Mouse (Mus musculus) forebrain, embryonic 12.5 days (tissue): ENCODE data around the gene Rbms3. TPM values are rescaled to one million over a fixed set of nuclear protein-coding genes. Genes with fewer than 3 reads are reported as not detected.

Experiments
- ATAC-seq: fragments of 200-750 bp; cut with Nextera tagmentation; 2 replicates; pipeline ENCODE4 v1.8.0; 2017; ENCODE audit warnings: moderate TSS enrichment; ENCODE audit not compliant: low FRiP score
- H3K27ac ChIP-seq: fragments of 300-500 bp; sonication (generic); 2 replicates; pipeline ENCODE4 v1.5.1; 2016; ENCODE audit warnings: mild to moderate bottlenecking
- H3K27me3 ChIP-seq: fragments of 300-500 bp; sonication (generic); 2 replicates; pipeline ENCODE4 v1.6.1; 2016; ENCODE audit warnings: mild to moderate bottlenecking
- H3K36me3 ChIP-seq: fragments of 300-500 bp; sonication (generic); replicated peaks from 2 replicates; pipeline ENCODE4 v1.6.1; 2016; ENCODE audit warnings: mild to moderate bottlenecking
- H3K4me1 ChIP-seq: fragments of 300-500 bp; sonication (generic); 2 replicates; pipeline ENCODE4 v1.6.1; 2016
- H3K4me2 ChIP-seq: fragments of 300-500 bp; sonication (generic); 2 replicates; pipeline ENCODE4 v1.6.1; 2016; ENCODE audit warnings: mild to moderate bottlenecking, moderate library complexity
- H3K4me3 ChIP-seq: fragments of 300-500 bp; sonication (generic); replicated peaks from 2 replicates; pipeline ENCODE4 v1.5.1; 2016; ENCODE audit warnings: mild to moderate bottlenecking
- H3K9ac ChIP-seq: fragments of 300-500 bp; sonication (generic); 2 replicates; pipeline ENCODE4 v1.6.1; 2016; ENCODE audit warnings: mild to moderate bottlenecking
- H3K9me3 ChIP-seq: fragments of 300-500 bp; sonication (generic); 2 replicates; pipeline ENCODE4 v1.6.1; 2016
- WGBS: fragments of 180-500 bp; shearing (Covaris S2); methylation state at CpG from one replicate; pipeline ENCODE4 v1.1.7; 2016; 5-methylcytosine and 5-hydroxymethylcytosine counted together
- polyA plus RNA-seq: library from polyadenylated mRNA; unstranded; fragments of >200 nt; fragmentation: Nextera tagmentation; extraction: Ambion mirVana; gene quantifications from 2 replicates; pipeline ENCODE4 v1.2.1, GENCODE M21; 2016

Rbms3 gene
- polyA plus RNA-seq, 1 experiment from 2014 or later = 14.1 TPM

DNA sequence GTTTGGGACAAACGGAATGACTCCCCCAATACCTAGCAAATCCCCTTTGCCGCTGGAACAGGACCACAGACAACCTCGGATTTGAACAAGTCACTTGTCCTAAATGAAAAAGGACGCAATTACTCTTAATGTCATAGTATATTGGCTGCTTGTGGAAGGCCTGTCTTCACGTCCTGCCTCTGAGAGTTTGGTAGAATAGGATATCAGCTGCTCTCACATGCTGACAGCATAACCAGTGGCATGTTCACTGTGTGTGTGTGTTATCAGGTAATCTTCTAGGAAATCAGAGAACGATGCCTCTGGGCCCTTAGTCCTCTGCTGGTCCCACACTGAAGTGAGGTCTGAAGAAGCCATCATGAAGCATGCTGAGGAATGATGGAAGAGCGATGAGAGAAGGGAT lies 763.7 kb downstream of the Rbms3 start:
- Histone ChIP-seq H3K9ac (no peak overlapping the region), H3K4me2 (no peak overlapping the region), H3K27me3 (no peaks in the 10 kb centered on the region), H3K9me3 (no peaks in the 10 kb centered on the region), H3K36me3 (no peaks in the 10 kb centered on the region), H3K4me3 (no peak overlapping the region), H3K27ac (no peak overlapping the region), H3K4me1 (no peaks in the 10 kb centered on the region)
- ATAC-seq = no peak
- WGBS = 93% methylated on average over 7 of the region's 7 CpGs

DNA sequence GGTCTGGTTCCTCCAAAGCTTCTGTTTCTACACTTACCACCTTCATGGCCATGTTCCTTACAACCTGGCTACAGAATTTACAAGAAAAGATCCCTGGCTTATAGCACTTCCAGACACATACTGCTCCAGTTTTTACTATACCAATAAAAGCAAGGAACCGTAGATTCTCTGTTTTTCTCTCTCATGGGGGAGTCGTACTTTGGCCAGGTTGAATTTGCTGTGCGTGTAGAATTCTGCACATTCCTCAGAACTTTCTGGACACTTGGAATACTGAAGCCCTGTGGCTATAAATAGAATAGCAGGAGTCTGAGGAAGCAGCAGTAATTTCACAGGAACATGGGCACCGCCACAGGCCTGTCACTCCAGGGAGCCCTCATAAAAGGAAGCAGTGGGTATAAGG lies 766.1 kb downstream of the Rbms3 start:
- no peaks in the 10 kb centered on the region for H3K36me3 ChIP-seq
- H3K27ac ChIP-seq = no peak overlapping the region
- ATAC-seq = no peak
- H3K4me3 ChIP-seq = no peak overlapping the region
- no peaks in the 10 kb centered on the region for H3K27me3 ChIP-seq
- no peaks in the 10 kb centered on the region for H3K9me3 ChIP-seq
- H3K9ac ChIP-seq = no peak overlapping the region
- 78% methylated on average over 4 of the region's 4 CpGs for WGBS
- no peak overlapping the region for H3K4me2 ChIP-seq
- no peaks in the 10 kb centered on the region for H3K4me1 ChIP-seq

DNA sequence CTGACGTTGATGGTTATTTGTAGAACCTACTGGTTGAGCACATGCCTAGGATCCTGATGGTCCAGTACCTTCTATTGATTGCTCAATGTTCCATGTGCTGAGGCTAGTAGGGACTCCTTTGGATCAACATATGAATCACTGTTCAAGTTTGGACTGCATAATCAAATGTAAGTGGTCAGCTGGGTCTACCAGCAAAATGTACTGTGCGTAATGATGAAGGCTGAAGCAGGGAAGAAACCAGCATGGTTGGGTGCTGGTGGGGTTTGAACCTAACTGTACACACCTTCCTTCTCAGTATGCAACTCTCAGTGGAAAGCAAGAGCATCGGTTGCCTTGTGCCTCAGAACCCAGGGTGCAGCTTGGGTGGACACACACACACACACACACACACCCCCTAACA lies 767.4 kb downstream of the Rbms3 start:
- no peak overlapping the region for H3K4me3 ChIP-seq
- H3K36me3 ChIP-seq = no peaks in the 10 kb centered on the region
- H3K9ac ChIP-seq = no peak overlapping the region
- WGBS = 96% methylated on average over 3 of the region's 3 CpGs
- no peak overlapping the region for H3K4me2 ChIP-seq
- no peaks in the 10 kb centered on the region for H3K9me3 ChIP-seq
- no peak overlapping the region for H3K27ac ChIP-seq
- no peaks in the 10 kb centered on the region for H3K27me3 ChIP-seq
- H3K4me1 ChIP-seq = no peaks in the 10 kb centered on the region
- no peak for ATAC-seq

DNA sequence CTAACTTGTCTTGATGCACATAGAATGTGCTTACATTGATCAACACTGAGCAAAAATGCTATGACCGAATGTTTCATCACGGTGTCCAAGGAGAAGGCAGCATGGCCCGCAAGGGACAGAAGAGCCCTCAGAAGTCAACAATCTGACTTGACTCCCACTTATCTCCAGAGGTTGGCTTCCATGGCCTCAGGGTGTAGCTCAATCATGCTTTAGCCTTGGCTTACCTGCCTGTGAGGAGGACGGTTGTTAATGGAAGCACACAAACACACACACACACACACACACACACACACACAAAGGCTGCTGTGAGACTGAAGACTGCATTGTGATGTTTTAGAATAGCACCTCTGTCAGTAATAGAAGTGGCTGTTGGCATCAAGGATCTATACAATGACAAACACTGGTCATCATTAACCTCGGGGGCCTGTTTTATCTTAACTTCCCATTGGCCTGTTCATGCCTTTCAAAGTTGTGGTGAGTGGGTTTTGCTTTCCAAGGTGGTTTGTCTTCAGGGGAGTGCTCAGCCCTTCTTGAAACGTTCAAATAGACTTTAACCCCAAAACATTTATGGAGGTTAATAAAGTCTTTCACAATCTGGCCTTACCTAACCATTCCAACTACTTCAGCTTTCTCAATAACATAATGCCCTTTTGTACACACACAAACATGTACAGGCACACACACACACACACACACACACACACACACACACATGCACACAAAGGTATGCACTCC lies 771.7 kb downstream of the Rbms3 start:
- Histone ChIP-seq H3K4me3 (no peak overlapping the region), H3K4me1 (peaks cover 4% of the 10 kb centered on the region), H3K9ac (no peak overlapping the region), H3K27me3 (no peaks in the 10 kb centered on the region), H3K9me3 (no peaks in the 10 kb centered on the region), H3K4me2 (no peak overlapping the region), H3K27ac (no peak overlapping the region), H3K36me3 (no peaks in the 10 kb centered on the region)
- 87% methylated on average over 6 of the region's 6 CpGs for WGBS
- ATAC-seq = no peak

DNA sequence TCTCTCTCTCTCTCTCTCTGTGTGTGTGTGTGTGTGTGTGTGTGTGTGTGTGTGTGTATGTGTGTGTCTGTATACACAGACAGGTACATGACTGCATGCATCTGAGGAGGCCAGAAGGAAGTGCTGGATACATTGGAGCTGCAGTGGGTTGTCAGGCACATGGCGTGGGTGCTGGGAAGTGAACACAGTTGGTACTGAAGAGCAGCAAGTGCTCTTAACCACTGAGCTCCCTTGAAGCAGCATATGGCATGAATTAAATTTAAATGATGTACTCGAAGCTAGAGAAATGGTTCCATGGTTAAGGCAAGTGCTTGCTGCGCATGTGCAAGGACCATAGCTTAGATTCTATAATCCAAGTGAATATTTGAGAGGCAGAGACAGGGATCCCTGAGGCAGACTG lies 772.6 kb downstream of the Rbms3 start:
- no peaks in the 10 kb centered on the region for H3K27me3 ChIP-seq
- ATAC-seq = no peak
- no peak overlapping the region for H3K9ac ChIP-seq
- H3K9me3 ChIP-seq = no peaks in the 10 kb centered on the region
- H3K4me2 ChIP-seq = no peak overlapping the region
- WGBS = 86% methylated on average over 3 of the region's 3 CpGs
- H3K4me3 ChIP-seq = no peak overlapping the region
- no peaks in the 10 kb centered on the region for H3K36me3 ChIP-seq
- H3K4me1 ChIP-seq = peaks cover 4% of the 10 kb centered on the region
- H3K27ac ChIP-seq = no peak overlapping the region

DNA sequence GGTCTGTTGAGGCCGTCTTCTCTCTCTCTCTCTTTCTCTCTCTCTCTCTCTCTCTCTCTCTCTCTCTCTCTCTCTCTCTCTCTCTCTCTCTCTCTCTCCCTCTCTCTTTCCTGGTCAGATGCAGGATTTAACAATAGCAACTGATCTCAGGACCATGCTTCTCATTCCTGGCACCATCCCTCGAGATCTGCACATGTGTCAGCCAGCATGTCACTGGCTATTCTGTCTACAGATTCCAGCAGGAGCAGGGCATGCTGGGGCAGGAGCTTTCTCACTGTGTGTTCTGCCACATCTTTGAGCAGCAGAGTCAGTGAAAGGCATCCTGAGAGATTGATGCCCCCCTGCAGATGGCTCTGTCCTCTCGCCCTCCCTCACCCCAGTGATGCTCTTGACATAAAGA lies 774.0 kb downstream of the Rbms3 start:
- H3K27me3 ChIP-seq = no peaks in the 10 kb centered on the region
- H3K4me2 ChIP-seq = no peak overlapping the region
- no peaks in the 10 kb centered on the region for H3K9me3 ChIP-seq
- no peak overlapping the region for H3K4me3 ChIP-seq
- H3K4me1 ChIP-seq = peaks cover 4% of the 10 kb centered on the region
- H3K27ac ChIP-seq = no peak overlapping the region
- ATAC-seq = no peak
- WGBS = 67% methylated on average over 3 of the region's 3 CpGs
- H3K36me3 ChIP-seq = no peaks in the 10 kb centered on the region
- H3K9ac ChIP-seq = no peak overlapping the region

DNA sequence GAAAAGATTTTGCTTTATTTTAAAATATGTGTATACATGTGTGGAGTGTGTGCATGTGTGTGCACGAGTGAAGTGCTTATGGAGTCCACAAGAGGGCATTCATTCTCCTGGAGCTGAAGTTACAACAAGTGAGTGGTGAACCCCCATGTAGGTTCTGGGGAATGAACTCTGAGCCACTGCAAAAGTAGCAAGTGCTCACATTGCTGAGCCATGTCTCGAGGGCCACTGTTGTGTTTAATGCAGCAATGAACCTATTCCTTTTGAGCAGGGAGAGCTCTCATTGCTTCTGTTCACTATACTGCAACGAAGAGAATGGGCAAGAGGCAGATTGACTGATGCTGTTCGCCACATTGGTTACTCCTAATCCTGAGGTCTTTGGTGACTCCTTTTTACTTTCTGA lies 780.8 kb downstream of the Rbms3 start:
- Histone ChIP-seq H3K9me3 (no peaks in the 10 kb centered on the region), H3K27me3 (no peaks in the 10 kb centered on the region), H3K36me3 (no peaks in the 10 kb centered on the region), H3K4me1 (no peaks in the 10 kb centered on the region), H3K4me2 (no peak overlapping the region), H3K9ac (no peak overlapping the region), H3K4me3 (no peak overlapping the region), H3K27ac (no peak overlapping the region)
- ATAC-seq = no peak
- 91% methylated on average over 4 of the region's 4 CpGs for WGBS

DNA sequence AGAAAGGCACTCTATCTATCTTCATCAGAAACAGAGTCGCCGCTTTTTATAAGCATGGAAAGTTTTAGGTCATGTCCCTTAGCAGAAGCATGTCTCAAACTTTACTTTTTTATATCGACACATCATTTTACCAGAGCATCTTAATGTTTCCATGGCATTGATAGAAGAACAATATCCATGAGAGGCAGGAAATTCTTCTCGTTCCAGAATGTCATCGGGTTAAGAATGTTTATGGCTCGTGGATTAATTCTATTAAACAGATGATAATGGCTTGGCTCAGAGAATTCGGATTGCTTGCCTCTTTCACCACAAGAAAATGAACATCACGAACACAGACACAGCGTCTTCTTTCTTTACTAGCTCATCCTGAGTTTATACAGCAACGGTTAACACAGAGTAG lies 781.5 kb downstream of the Rbms3 start:
- Histone ChIP-seq H3K4me1 (no peaks in the 10 kb centered on the region), H3K27me3 (no peaks in the 10 kb centered on the region), H3K9me3 (no peaks in the 10 kb centered on the region), H3K9ac (no peak overlapping the region), H3K27ac (no peak overlapping the region), H3K36me3 (no peaks in the 10 kb centered on the region), H3K4me2 (no peak overlapping the region), H3K4me3 (no peak overlapping the region)
- no peak for ATAC-seq
- WGBS = 90% methylated on average over 10 of the region's 10 CpGs

DNA sequence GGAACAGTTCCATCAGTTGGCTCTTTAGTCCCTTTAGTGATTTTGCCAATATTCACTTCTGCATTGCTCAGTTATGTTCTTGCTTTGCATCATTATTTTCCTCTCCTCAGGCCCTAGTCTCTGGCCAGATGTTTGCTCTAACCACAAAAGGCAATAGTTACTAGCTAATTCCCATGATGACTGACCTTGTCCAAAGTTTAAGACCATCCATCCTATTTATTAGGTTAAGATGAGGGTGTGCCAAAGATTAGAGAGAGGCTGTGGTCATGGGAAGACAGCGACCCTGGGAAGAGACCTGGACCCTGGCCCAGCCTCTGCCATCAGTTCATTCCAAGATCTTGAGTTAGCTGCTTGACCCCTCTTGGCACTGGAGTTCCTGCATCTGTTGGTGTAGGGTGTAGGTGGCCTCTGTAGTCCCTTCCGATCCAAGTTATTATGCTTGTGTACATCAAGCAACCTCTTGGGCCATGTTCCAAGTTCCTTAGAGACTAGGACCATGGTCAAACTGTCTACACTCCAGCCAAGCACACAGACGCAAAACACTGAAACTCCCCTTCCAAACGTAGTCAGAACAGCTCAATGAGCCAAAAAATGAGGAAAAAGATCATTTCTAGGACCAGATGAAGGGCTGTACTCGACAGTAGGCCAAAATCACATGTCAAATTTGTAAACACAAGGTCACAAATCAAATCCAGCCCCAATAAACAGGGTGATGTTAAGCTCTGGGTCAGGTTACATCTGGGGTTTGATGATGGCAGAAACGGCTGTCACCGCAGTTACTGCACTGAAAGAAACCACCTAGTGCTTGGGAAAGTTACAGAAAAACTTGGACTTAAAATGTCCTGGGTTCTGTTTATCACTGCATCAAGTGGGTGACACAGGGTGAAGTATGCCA lies 782.2 kb downstream of the Rbms3 start:
- no peaks in the 10 kb centered on the region for H3K4me1 ChIP-seq
- H3K27ac ChIP-seq = no peak overlapping the region
- no peak overlapping the region for H3K4me2 ChIP-seq
- H3K9me3 ChIP-seq = no peaks in the 10 kb centered on the region
- no peak overlapping the region for H3K4me3 ChIP-seq
- WGBS = 84% methylated on average over 7 of the region's 7 CpGs
- no peak overlapping the region for H3K9ac ChIP-seq
- ATAC-seq = no peak
- no peaks in the 10 kb centered on the region for H3K27me3 ChIP-seq
- no peaks in the 10 kb centered on the region for H3K36me3 ChIP-seq

DNA sequence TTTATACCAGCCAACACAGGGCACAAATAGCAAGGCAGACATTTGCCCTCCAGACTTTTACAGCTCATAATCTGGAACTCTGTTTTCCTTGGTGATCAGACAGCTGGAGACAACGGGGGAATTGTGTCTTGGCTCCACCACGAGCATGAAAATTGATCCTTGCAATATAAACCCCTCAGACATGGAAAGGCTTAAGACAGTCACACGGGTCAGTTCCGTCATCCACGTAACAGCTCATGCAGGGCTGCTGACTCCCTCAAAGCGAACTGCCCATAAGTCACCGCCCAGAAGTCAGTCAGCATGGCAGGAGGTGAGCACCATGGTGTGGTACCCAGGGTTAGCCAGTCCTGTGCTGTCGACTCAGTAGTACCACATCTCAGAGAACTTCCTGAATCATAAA lies 794.8 kb downstream of the Rbms3 start:
- Histone ChIP-seq H3K27ac (no peak overlapping the region), H3K4me3 (no peak overlapping the region), H3K36me3 (no peaks in the 10 kb centered on the region), H3K27me3 (no peaks in the 10 kb centered on the region), H3K9ac (no peak overlapping the region), H3K4me1 (no peaks in the 10 kb centered on the region), H3K4me2 (no peak overlapping the region), H3K9me3 (no peaks in the 10 kb centered on the region)
- WGBS = 75% methylated on average over 8 of the region's 8 CpGs
- no peak for ATAC-seq

DNA sequence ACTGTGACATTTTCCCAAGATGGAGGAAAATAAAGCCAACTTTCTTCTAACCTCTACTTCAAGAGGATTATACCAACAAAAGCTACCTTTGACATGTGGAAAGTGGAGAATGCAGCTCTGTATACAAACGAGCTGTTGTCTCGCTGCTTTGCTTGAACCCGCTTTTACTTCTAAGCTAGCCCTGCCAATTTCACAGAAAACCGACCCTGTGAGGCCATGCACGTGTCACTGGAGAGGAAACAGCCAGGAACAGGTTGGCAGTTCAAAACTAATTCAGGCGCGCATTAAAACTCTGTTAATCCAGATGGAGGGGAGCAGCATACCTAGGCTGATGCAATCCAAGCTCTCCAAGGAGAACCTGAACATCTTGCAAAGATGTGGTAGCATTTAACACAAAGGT lies 796.0 kb downstream of the Rbms3 start:
- Histone ChIP-seq H3K4me2 (no peak overlapping the region), H3K9ac (no peak overlapping the region), H3K27me3 (no peaks in the 10 kb centered on the region), H3K27ac (no peak overlapping the region), H3K4me3 (no peak overlapping the region), H3K4me1 (no peaks in the 10 kb centered on the region), H3K36me3 (no peaks in the 10 kb centered on the region), H3K9me3 (no peaks in the 10 kb centered on the region)
- no peak for ATAC-seq
- 30% methylated on average over 7 of the region's 7 CpGs for WGBS

DNA sequence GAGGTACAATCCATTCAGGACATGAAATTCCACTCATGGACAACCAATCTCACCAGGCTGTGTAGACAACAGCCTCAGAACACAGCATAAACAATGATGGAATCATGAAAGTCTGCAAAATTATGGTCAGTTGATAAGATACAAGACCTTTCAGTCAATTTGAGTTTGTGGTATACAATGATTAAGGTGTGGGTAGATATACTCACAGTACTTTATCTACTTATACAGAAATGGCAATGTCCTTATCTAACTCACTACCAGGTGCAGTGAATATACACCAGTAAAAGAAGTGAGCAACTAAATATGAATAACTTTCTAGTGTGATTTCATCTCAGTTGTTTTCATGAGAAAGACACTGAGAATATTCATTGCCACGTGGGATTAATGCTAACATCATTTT lies 796.9 kb downstream of the Rbms3 start:
- no peak overlapping the region for H3K9ac ChIP-seq
- H3K27me3 ChIP-seq = no peaks in the 10 kb centered on the region
- 73% methylated on average over 1 of the region's 1 CpGs for WGBS
- no peaks in the 10 kb centered on the region for H3K9me3 ChIP-seq
- no peak overlapping the region for H3K4me3 ChIP-seq
- no peak for ATAC-seq
- no peaks in the 10 kb centered on the region for H3K4me1 ChIP-seq
- no peaks in the 10 kb centered on the region for H3K36me3 ChIP-seq
- no peak overlapping the region for H3K27ac ChIP-seq
- no peak overlapping the region for H3K4me2 ChIP-seq

DNA sequence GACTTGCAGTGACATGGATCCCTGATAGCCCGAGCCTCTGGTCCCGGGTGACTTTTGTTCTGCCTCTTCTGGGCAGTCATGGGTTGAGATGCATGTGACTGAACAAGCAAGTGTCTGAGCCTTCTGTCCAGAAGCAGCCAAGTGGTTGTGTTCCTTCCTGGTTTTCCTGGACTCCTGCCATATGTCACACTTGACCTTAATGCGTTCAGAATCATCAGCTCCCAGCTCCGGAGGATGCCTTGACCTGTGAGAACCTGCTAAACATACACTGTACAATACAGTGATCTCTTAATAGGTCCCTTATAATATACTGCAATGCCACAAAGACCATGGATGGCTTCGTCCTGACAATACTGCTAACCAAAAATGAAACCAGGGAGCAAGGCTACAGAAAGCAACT lies 798.3 kb downstream of the Rbms3 start:
- H3K9me3 ChIP-seq = no peaks in the 10 kb centered on the region
- ATAC-seq = no peak
- H3K9ac ChIP-seq = no peak overlapping the region
- 92% methylated on average over 5 of the region's 5 CpGs for WGBS
- no peak overlapping the region for H3K27ac ChIP-seq
- H3K36me3 ChIP-seq = no peaks in the 10 kb centered on the region
- H3K27me3 ChIP-seq = no peaks in the 10 kb centered on the region
- H3K4me1 ChIP-seq = no peaks in the 10 kb centered on the region
- no peak overlapping the region for H3K4me3 ChIP-seq
- no peak overlapping the region for H3K4me2 ChIP-seq
